Mouse (Mus musculus) kidney, postnatal 14 days (tissue): ENCODE measurements around the gene Ndc1.

Experiments
- DNase-seq: peaks from one replicate; pipeline ENCODE4 v3.0.0; 2022; ENCODE audit warnings: mixed read lengths

The Ndc1 gene

GRCm38 (mm10) chr4:107442891-107443483 is 75.4 kb downstream of the Ndc1 start:
- DNase-seq = peak; percentile 22

- no peak for DNase-seq
These were observed 76.0 kb downstream of the Ndc1 start for GRCm38 (mm10) chr4:107443621-107444020.

GRCm38 (mm10) chr4:107448481-107448880 is 80.9 kb downstream of the Ndc1 start:
- DNase-seq = no peak

- no peak for DNase-seq
These were observed 81.9 kb downstream of the Ndc1 start for GRCm38 (mm10) chr4:107449519-107449918.

- DNase-seq = peak; percentile 32
These were observed 84.9 kb downstream of the Ndc1 start for GRCm38 (mm10) chr4:107452266-107453015.

GRCm38 (mm10) chr4:107453141-107453984 is 85.8 kb downstream of the Ndc1 start:
- peak; percentile 90 for DNase-seq

GRCm38 (mm10) chr4:107457602-107458001 is 90.0 kb downstream of the Ndc1 start:
- no peak for DNase-seq

- no peak for DNase-seq
These were observed 91.3 kb downstream of the Ndc1 start for GRCm38 (mm10) chr4:107458907-107459306.

- DNase-seq = peak; percentile 41
These were observed 91.9 kb downstream of the Ndc1 start for GRCm38 (mm10) chr4:107459461-107459860.

- DNase-seq = no peak
These were observed 92.9 kb downstream of the Ndc1 start for GRCm38 (mm10) chr4:107460468-107460867.
